Mouse (Mus musculus) thymus, postnatal 0 days (tissue): ENCODE results near the gene Dgke. TPM values are rescaled to one million over a fixed set of nuclear protein-coding genes. Genes with fewer than 3 reads are reported as not detected.
"Not testable (repeated sequence)": the region's sequence is repeated elsewhere in the genome, so short reads cannot be mapped to it uniquely, and the experiment has no call there.

Experiments
- DNase-seq: peaks from one replicate; pipeline ENCODE4 v3.0.0-alpha.2; 2015; ENCODE audit warnings: low spot score
- polyA plus RNA-seq: library from polyadenylated mRNA; unstranded; fragments of >200 nt; fragmentation: Nextera tagmentation; extraction: Ambion mirVana; gene quantifications from 2 replicates; pipeline ENCODE4 v1.2.1, GENCODE M21; 2015

Dgke gene
- polyA plus RNA-seq, 1 experiment from 2014 or later = 25.5 TPM

GRCm38 (mm10) chr11:89003078-89003477 lies 63.6 kb downstream of the Dgke start:
- no peak for DNase-seq

- DNase-seq = no peak
Observed at GRCm38 (mm10) chr11:89002621-89003020, 64.0 kb downstream of the Dgke start.

GRCm38 (mm10) chr11:89002068-89002467 lies 64.6 kb downstream of the Dgke start:
- DNase-seq = no peak

DNA sequence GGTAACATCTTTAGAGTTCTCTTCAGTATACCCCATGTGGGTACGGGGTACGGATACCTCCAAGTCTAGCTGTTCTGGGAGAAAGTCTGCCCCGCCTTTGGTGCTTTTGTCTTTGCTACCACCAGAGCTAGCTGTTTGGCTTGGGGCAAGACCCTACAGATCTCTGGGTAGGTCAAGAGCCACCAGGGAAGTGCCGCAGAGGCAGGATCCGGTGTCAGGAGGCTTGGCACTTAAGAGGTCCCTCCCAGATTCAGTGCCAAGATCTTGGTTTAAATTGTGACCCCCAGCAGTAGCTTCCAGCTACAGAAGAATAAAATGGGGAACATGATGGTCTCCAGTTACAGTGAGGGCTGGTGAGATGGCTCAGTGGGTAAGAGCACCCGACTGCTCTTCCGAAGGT lies 65.1 kb downstream of the Dgke start:
- no peak for DNase-seq

GRCm38 (mm10) chr11:89000527-89000819 lies 66.2 kb downstream of the Dgke start:
- DNase-seq = no peak

GRCm38 (mm10) chr11:88999723-89000526 lies 66.7 kb downstream of the Dgke start:
- peak; percentile 8 for DNase-seq

DNA sequence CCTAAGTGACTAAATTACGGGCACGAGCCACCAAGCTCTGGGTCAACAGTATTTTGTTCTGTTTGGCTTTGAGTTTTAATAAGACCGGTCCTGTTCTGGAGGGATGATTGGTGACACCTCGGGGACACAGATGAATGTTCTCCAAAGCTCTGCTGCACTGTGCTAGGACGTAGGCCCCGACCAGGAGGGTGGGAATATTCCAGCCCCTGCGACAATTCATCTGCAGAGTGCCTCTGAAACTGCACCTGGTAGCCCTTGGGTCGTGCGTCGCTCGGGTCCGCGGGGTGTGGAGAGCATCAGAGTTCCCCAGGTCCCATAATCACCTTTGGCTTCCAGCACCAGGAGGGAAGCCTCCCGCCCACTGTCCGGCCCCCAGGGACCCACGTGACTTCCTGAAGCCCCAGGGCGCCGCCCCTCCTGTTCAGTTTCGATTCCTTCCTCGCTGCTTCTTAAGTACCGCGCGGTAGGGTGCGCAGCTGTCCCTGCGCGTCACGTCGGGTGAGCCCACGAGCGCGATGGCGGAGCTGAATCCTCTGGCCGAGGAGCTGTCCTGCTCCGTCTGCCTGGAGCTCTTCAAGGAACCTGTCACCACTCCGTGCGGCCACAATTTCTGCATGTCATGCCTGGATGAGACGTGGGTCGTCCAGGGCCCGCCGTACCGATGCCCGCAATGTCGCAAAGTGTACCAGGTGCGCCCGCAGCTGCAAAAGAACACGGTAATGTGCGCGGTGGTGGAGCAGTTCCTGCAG lies 67.5 kb downstream of the Dgke start, which contains the start of gene Trim25:
Trim25 (plus strand) TSS at position 403 of the 749 bp plus-strand sequence.
- DNase-seq = peak; percentile 94

DNA sequence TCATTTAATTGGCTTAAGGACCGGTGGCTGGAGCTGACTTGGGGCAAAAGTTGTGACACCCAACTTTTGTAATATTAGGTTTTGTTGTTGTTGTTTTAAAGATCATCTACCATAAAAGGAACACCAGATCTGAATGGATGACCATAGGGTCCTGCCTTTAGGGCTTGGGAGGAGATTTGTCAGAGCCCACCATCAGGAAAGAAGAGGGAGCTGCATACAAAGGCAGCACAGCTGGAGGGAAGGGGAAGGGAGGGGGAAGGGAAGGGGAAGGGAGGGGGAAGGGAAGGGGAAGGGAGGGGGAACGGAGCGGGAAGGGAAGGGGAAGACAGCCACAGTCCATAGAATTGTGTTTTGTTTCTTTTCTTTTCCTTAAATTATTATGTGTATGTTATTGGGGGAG lies 68.2 kb downstream of the Dgke start:
- no peak for DNase-seq

GRCm38 (mm10) chr11:88997343-88997742 lies 69.3 kb downstream of the Dgke start:
- not testable (repeated sequence) for DNase-seq

GRCm38 (mm10) chr11:88996427-88996826 lies 70.2 kb downstream of the Dgke start:
- no peak for DNase-seq

DNA sequence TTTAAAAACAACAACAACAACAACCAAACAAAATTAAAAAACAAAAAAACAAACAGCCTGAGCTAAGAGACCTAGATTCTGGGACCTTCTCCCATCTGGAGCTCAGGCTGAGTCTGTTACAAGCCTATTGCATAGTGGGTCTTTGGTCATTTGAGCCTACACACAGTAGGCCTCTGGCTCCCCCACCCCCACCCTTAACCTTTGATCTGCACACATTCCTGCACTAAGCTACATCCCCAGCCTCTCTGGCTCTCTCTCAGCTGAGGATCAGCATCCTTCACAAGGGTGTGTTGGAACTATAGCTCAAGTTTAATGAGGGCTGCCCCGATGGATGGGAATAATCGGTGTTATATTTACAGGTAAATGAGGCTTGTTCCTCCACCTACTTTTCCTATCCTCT lies 71.0 kb downstream of the Dgke start:
- no peak for DNase-seq

DNA sequence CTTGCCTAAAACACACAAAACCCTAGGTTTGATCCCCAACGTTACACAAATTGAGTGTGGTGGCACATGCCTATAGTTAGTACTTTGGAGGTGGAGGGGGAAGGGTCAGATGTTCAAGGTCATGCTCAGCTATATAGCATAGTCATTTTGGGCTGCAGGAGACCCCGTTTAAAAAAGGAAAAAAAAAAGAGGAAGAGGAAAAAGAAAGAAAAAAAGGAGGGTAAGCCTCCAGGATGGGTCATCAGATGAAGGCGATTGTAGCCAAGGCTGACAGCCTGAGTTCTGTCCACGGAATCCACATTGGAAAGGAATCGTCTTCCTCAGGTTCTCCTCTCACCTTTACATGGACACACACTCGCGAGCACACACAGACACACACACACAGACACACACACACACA lies 72.2 kb downstream of the Dgke start:
- DNase-seq = no peak

DNA sequence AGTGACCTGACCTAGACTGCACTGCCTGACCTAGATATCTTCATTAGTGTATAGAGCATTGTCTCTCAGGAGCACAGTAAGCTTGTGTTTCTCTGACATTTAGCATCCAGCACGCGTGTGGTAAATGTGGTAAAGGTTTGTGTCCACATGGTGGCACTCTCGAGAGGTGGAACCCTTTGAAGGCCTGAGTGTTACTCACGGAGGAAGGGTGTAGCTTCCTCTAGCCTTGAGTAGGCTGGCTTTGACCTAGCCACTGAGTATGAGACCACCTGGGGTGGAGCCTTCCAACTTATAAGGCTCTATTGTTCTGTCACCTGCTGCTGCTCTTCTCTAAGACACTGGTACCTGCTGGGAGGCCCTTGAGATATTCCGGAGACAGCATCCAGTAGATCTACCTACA lies 73.0 kb downstream of the Dgke start:
- DNase-seq = peak; percentile 86

GRCm38 (mm10) chr11:88993186-88993585 lies 73.5 kb downstream of the Dgke start:
- no peak for DNase-seq

- peak; percentile 61 for DNase-seq
Observed at GRCm38 (mm10) chr11:88989530-88989929, 77.1 kb downstream of the Dgke start.

- DNase-seq = no peak
Observed at GRCm38 (mm10) chr11:88988956-88989355, 77.7 kb downstream of the Dgke start.

- DNase-seq = no peak
Observed at GRCm38 (mm10) chr11:88986616-88987015, 80.0 kb downstream of the Dgke start.

Other genes with a start within 250 kb of the Dgke start
- 9.3 and 10.0 TPM in 2 replicates for gene Akap1, start 202.3 kb downstream of the Dgke start, polyA plus RNA-seq
- 19.5 TPM in 2 replicates for gene Scpep1, start 111.4 kb downstream of the Dgke start, polyA plus RNA-seq
- 0.81 and 0.82 TPM in 2 replicates for gene Elobl, start 99.9 kb downstream of the Dgke start, polyA plus RNA-seq
- gene Coil, start 96.6 kb downstream of the Dgke start, polyA plus RNA-seq = 14.4 and 14.5 TPM in 2 replicates
- 37.2 and 48.9 TPM in 2 replicates for gene Trim25, start 67.5 kb downstream of the Dgke start, polyA plus RNA-seq
- gene Gm525, start 7.0 kb upstream of the Dgke start, polyA plus RNA-seq = 191 and 212 TPM in 2 replicates
- gene Nog, start 235.5 kb upstream of the Dgke start, polyA plus RNA-seq = 0.08 and 0.16 TPM in 2 replicates